Mouse (Mus musculus): ENCODE results near the gene Fkbp11. TPM values are rescaled to one million over a fixed set of nuclear protein-coding genes. Genes with fewer than 3 reads are reported as not detected.

The Fkbp11 gene
- 15.2 and 16.4 TPM in 2 replicates for polyA plus RNA-seq (2016; fragmentation: Nextera tagmentation; extraction: Ambion mirVana)

- peak within 1 kb of the TSS; percentile 77 for H3K27ac ChIP-seq (replicated peaks)
Observed at GRCm38 (mm10) chr15:98727443-98728321, at the start of gene Fkbp11. Gene Fkbp11, minus strand, starts transcription at chr15:98728198.

GRCm38 (mm10) chr15:98777762-98778161 lies 49.8 kb upstream of the Fkbp11 start, which contains the start of gene Wnt10b:
Gene Wnt10b, minus strand, starts transcription at chr15:98778150.
- no peak within 1 kb of the TSS for H3K27ac ChIP-seq (replicated peaks)
- H3K9me3 ChIP-seq (replicated peaks), result no peaks in the 10 kb centered on the region
- peak; percentile 52 for DNase-seq (ENCODE audit: low spot score)
- under 1% methylated on average over 29 of the region's 33 CpGs for WGBS
- H3K36me3 ChIP-seq, result no peaks in the 10 kb centered on the region
- peaks cover 54% of the 10 kb centered on the region for H3K4me1 ChIP-seq
- peak within 1 kb of the TSS; percentile 44 for H3K4me3 ChIP-seq
- peaks cover 100% of the 10 kb centered on the region for H3K27me3 ChIP-seq (ENCODE audit: low read depth, poor library complexity, severe bottlenecking)

More at GRCm38 (mm10) chr15:98727443-98728321, at the start of gene Fkbp11:
- H3K27me3 ChIP-seq (ENCODE audit: low read depth, poor library complexity, severe bottlenecking), result peaks cover 61% of the 10 kb centered on the region
- H3K4me3 ChIP-seq, result peak within 1 kb of the TSS; percentile 65
- H3K4me1 ChIP-seq, result peaks cover 46% of the 10 kb centered on the region
- under 1% methylated on average over 39 of the region's 39 CpGs for WGBS
- H3K36me3 ChIP-seq, result no peaks in the 10 kb centered on the region
- DNase-seq (ENCODE audit: low spot score), result peak; percentile 75
- H3K9me3 ChIP-seq (replicated peaks), result no peaks in the 10 kb centered on the region

- Histone ChIP-seq H3K4me3 (peak overlapping the region; percentile 44), H3K27me3 (ENCODE audit: low read depth, poor library complexity, severe bottlenecking) (peaks cover 100% of the 10 kb centered on the region), H3K27ac (replicated peaks) (no peak overlapping the region), H3K4me1 (peaks cover 61% of the 10 kb centered on the region), H3K36me3 (no peaks in the 10 kb centered on the region), H3K9me3 (replicated peaks) (no peaks in the 10 kb centered on the region)
- WGBS, result 1% methylated on average over 19 of the region's 19 CpGs
- peak; percentile 55 for DNase-seq (ENCODE audit: low spot score)
Observed at GRCm38 (mm10) chr15:98777005-98777616, 49.1 kb upstream of the Fkbp11 start.

- Histone ChIP-seq H3K27me3 (ENCODE audit: low read depth, poor library complexity, severe bottlenecking) (peaks cover 100% of the 10 kb centered on the region), H3K4me3 (peak overlapping the region; percentile 44), H3K27ac (replicated peaks) (peak overlapping the region; percentile 65), H3K36me3 (no peaks in the 10 kb centered on the region), H3K9me3 (replicated peaks) (no peaks in the 10 kb centered on the region), H3K4me1 (peaks cover 64% of the 10 kb centered on the region)
- under 1% methylated on average over 62 of the region's 62 CpGs for WGBS
- peak; percentile 70 for DNase-seq (ENCODE audit: low spot score)
Observed at GRCm38 (mm10) chr15:98776280-98777004, 48.4 kb upstream of the Fkbp11 start.

GRCm38 (mm10) chr15:98775533-98775932 lies 47.5 kb upstream of the Fkbp11 start:
- DNase-seq (ENCODE audit: low spot score), result peak; percentile 15
- Histone ChIP-seq H3K36me3 (no peaks in the 10 kb centered on the region), H3K27me3 (ENCODE audit: low read depth, poor library complexity, severe bottlenecking) (peaks cover 100% of the 10 kb centered on the region), H3K9me3 (replicated peaks) (no peaks in the 10 kb centered on the region), H3K27ac (replicated peaks) (no peak overlapping the region), H3K4me1 (peaks cover 58% of the 10 kb centered on the region), H3K4me3 (peak overlapping the region; percentile 44; the same call in 1 of the 2 replicates)
- WGBS, result 3% methylated on average over 5 of the region's 5 CpGs

GRCm38 (mm10) chr15:98774096-98774495 lies 46.1 kb upstream of the Fkbp11 start:
- Histone ChIP-seq H3K36me3 (no peaks in the 10 kb centered on the region), H3K4me1 (peaks cover 52% of the 10 kb centered on the region), H3K27ac (replicated peaks) (no peak overlapping the region), H3K9me3 (replicated peaks) (no peaks in the 10 kb centered on the region), H3K27me3 (ENCODE audit: low read depth, poor library complexity, severe bottlenecking) (peaks cover 100% of the 10 kb centered on the region), H3K4me3 (no peak overlapping the region)
- 11% methylated on average over 15 of the region's 15 CpGs for WGBS
- DNase-seq (ENCODE audit: low spot score), result peak; percentile 31

- 3% methylated on average over 36 of the region's 36 CpGs for WGBS
- Histone ChIP-seq H3K4me3 (peak overlapping the region; percentile 44), H3K27ac (replicated peaks) (no peak overlapping the region), H3K4me1 (peaks cover 50% of the 10 kb centered on the region), H3K9me3 (replicated peaks) (no peaks in the 10 kb centered on the region), H3K27me3 (ENCODE audit: low read depth, poor library complexity, severe bottlenecking) (peaks cover 100% of the 10 kb centered on the region), H3K36me3 (no peaks in the 10 kb centered on the region)
- DNase-seq (ENCODE audit: low spot score), result peak; percentile 49
Observed at GRCm38 (mm10) chr15:98772511-98773211, 44.7 kb upstream of the Fkbp11 start.

- Histone ChIP-seq H3K36me3 (no peaks in the 10 kb centered on the region), H3K9me3 (replicated peaks) (no peaks in the 10 kb centered on the region), H3K27me3 (ENCODE audit: low read depth, poor library complexity, severe bottlenecking) (peaks cover 95% of the 10 kb centered on the region), H3K4me3 (peak overlapping the region; percentile 44), H3K27ac (replicated peaks) (no peak overlapping the region), H3K4me1 (peaks cover 43% of the 10 kb centered on the region)
- DNase-seq (ENCODE audit: low spot score), result peak; percentile 13
- 6% methylated on average over 12 of the region's 12 CpGs for WGBS
Observed at GRCm38 (mm10) chr15:98771813-98772425, 43.9 kb upstream of the Fkbp11 start.

- 18% methylated on average over 5 of the region's 5 CpGs for WGBS
- H3K36me3 ChIP-seq, result no peaks in the 10 kb centered on the region
- H3K9me3 ChIP-seq (replicated peaks), result no peaks in the 10 kb centered on the region
- 0 out of 2 replicates have a peak overlapping the region, but pooled peaks have one; percentile 38 for H3K27ac ChIP-seq (replicated peaks)
- H3K4me1 ChIP-seq, result peaks cover 31% of the 10 kb centered on the region
- no peak overlapping the region for H3K4me3 ChIP-seq
- no peak for DNase-seq (ENCODE audit: low spot score)
- peaks cover 89% of the 10 kb centered on the region for H3K27me3 ChIP-seq (ENCODE audit: low read depth, poor library complexity, severe bottlenecking)
Observed at GRCm38 (mm10) chr15:98768259-98768658, 40.3 kb upstream of the Fkbp11 start.

GRCm38 (mm10) chr15:98765929-98766328 lies 37.9 kb upstream of the Fkbp11 start:
- no peak for DNase-seq (ENCODE audit: low spot score)
- H3K36me3 ChIP-seq, result peaks cover 6% of the 10 kb centered on the region
- no peak overlapping the region for H3K27ac ChIP-seq (replicated peaks)
- peaks cover 65% of the 10 kb centered on the region for H3K27me3 ChIP-seq (ENCODE audit: low read depth, poor library complexity, severe bottlenecking)
- no peak overlapping the region; the same call in 1 of the 2 replicates for H3K4me3 ChIP-seq
- H3K4me1 ChIP-seq, result peaks cover 36% of the 10 kb centered on the region
- WGBS, result 74% methylated on average over 4 of the region's 4 CpGs
- no peaks in the 10 kb centered on the region for H3K9me3 ChIP-seq (replicated peaks)

GRCm38 (mm10) chr15:98762670-98763529 lies 34.9 kb upstream of the Fkbp11 start, which contains the start of gene Arf3:
Gene Arf3, minus strand, starts transcription at chr15:98763214.
- Histone ChIP-seq H3K27ac (replicated peaks) (peak within 1 kb of the TSS; percentile 95), H3K36me3 (peaks cover 36% of the 10 kb centered on the region), H3K4me1 (peaks cover 29% of the 10 kb centered on the region), H3K27me3 (ENCODE audit: low read depth, poor library complexity, severe bottlenecking) (peaks cover 35% of the 10 kb centered on the region), H3K4me3 (peak within 1 kb of the TSS; percentile 98), H3K9me3 (replicated peaks) (no peaks in the 10 kb centered on the region)
- DNase-seq (ENCODE audit: low spot score), result peak; percentile 97
- under 1% methylated on average over 76 of the region's 76 CpGs for WGBS

All from midbrain, embryonic 10.5 days (tissue).